Mouse (Mus musculus) myocyte (in vitro differentiated cells): ENCODE measurements around the gene Ubox5.

Experiments used
- E2F4 ChIP-seq: IDR thresholded peaks from one replicate; pipeline ENCODE4 v1.6.1; 2011; ENCODE audit warnings: mild to moderate bottlenecking, control low read depth, moderate library complexity; ENCODE audit not compliant: insufficient read depth
- MYOG ChIP-seq, 3 experiments: IDR thresholded peaks; one replicate each; pipeline ENCODE4 v1.6.1; 2011; ENCODE audit warnings: control low read depth in 2 of 3, low read depth in 2 of 3, mild to moderate bottlenecking in 2 of 3; ENCODE audit not compliant: insufficient read length in 2 of 3, control insufficient read depth in 1 of 3, insufficient read depth in 1 of 3
- POLR2A ChIP-seq: IDR thresholded peaks from one replicate; pipeline ENCODE4 v1.6.1; 2011; ENCODE audit warnings: low read depth, mild to moderate bottlenecking, control low read depth, moderate library complexity; ENCODE audit not compliant: insufficient read length
- POLR2AphosphoS2 ChIP-seq: IDR thresholded peaks from one replicate; pipeline ENCODE4 v1.6.1; 2011; ENCODE audit warnings: low read depth, control low read depth; ENCODE audit not compliant: insufficient read length
- REST ChIP-seq: IDR thresholded peaks from one replicate; pipeline ENCODE4 v1.6.1; 2011; ENCODE audit warnings: mild to moderate bottlenecking, control low read depth, moderate library complexity; ENCODE audit not compliant: insufficient read depth, insufficient read length
- TCF12 ChIP-seq: IDR thresholded peaks from one replicate; pipeline ENCODE4 v1.6.1; 2011; ENCODE audit warnings: mild to moderate bottlenecking, control low read depth; ENCODE audit not compliant: poor library complexity, insufficient read depth, severe bottlenecking
- USF1 ChIP-seq: IDR thresholded peaks from one replicate; pipeline ENCODE4 v1.6.1; 2011; ENCODE audit warnings: low read depth, mild to moderate bottlenecking, control low read depth, moderate library complexity

GRCm38 (mm10) chr2:130653303-130653702 lies 23.5 kb upstream of the Ubox5 start:
- no peak for TF ChIP-seq TCF12
- TF ChIP-seq E2F4: no peak
- no peak for TF ChIP-seq USF1
- no peak for TF ChIP-seq POLR2AphosphoS2
- TF ChIP-seq POLR2A: no peak
- no peak for TF ChIP-seq MYOG (IDR thresholded peaks at IDR 0.05; ENCODE audit: control insufficient read depth in 1 of 3, insufficient read depth in 1 of 3, insufficient read length in 2 of 3, low read depth in 2 of 3)
- no peak for TF ChIP-seq REST
